Mouse (Mus musculus): Measurements from ENCODE around the gene Tasp1. TPM values are rescaled to one million over a fixed set of nuclear protein-coding genes. Genes with fewer than 3 reads are reported as not detected.

Gene Tasp1
- polyA plus RNA-seq, 1 experiment from 2014 or later, result 20.7 TPM

GRCm38 (mm10) chr2:139860133-139860494 lies 206.5 kb downstream of the Tasp1 start:
- H3K27ac ChIP-seq (replicated peaks), result no peak overlapping the region
- no peak overlapping the region for H3K4me3 ChIP-seq
- no peaks in the 10 kb centered on the region for H3K27me3 ChIP-seq (replicated peaks; ENCODE audit: low read depth, poor library complexity, severe bottlenecking)
- no peak for DNase-seq (ENCODE audit: low spot score)
- H3K4me1 ChIP-seq, result no peaks in the 10 kb centered on the region
- H3K36me3 ChIP-seq (replicated peaks), result no peaks in the 10 kb centered on the region
- WGBS, result 92% methylated on average over 5 of the region's 5 CpGs
- no peaks in the 10 kb centered on the region for H3K9me3 ChIP-seq

GRCm38 (mm10) chr2:139859424-139860132 lies 207.0 kb downstream of the Tasp1 start:
- Histone ChIP-seq H3K36me3 (replicated peaks) (no peaks in the 10 kb centered on the region), H3K27ac (replicated peaks) (no peak overlapping the region), H3K27me3 (replicated peaks; ENCODE audit: low read depth, poor library complexity, severe bottlenecking) (no peaks in the 10 kb centered on the region), H3K9me3 (no peaks in the 10 kb centered on the region), H3K4me3 (no peak overlapping the region), H3K4me1 (no peaks in the 10 kb centered on the region)
- 56% methylated on average over 3 of the region's 3 CpGs for WGBS
- DNase-seq (ENCODE audit: low spot score), result no peak

DNA sequence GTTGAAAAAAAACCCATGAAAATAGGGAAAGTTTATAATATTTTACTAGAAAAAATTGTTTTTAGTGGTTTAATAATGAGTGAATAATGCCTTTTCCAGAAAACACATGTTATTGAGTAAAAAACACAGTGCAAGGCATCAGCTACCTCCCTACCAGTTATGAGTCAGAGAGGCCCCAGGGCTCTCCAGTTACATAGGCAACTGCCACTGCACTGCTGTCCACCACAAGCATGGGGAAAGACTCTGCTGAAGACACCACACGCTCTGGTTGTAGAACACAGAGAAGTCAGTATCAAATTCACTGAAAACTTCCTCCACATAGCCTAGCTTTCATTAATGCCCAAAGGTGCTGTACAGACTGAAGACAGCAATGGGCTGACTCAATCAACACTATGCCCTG lies 217.0 kb downstream of the Tasp1 start:
- H3K36me3 ChIP-seq (replicated peaks), result no peaks in the 10 kb centered on the region
- H3K9me3 ChIP-seq, result no peaks in the 10 kb centered on the region
- DNase-seq (ENCODE audit: low spot score), result no peak
- 87% methylated on average over 1 of the region's 1 CpGs for WGBS
- H3K4me3 ChIP-seq, result no peak overlapping the region
- no peaks in the 10 kb centered on the region for H3K27me3 ChIP-seq (replicated peaks; ENCODE audit: low read depth, poor library complexity, severe bottlenecking)
- H3K4me1 ChIP-seq, result no peaks in the 10 kb centered on the region
- no peak overlapping the region for H3K27ac ChIP-seq (replicated peaks)

DNA sequence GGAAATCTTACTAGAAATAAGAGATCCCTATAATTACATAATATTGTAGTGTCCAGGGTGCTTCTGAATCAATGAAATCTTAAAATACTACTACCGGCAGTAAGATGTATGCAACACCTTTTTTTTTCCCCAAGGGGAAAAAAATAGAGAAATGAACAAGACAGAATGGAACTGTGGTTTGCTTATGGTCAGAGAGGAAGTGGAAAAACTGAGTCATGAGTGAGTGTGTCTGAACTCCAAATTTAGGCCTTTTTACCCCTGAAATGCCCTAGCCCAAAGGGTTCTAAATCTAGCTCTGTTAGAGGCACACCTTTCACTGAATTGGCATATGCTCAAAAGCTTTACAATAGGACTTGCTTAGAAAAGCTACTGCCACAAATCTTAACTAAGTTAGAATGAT lies 225.2 kb downstream of the Tasp1 start:
- WGBS, result 87% methylated on average over 1 of the region's 1 CpGs
- no peak for DNase-seq (ENCODE audit: low spot score)
- Histone ChIP-seq H3K9me3 (no peaks in the 10 kb centered on the region), H3K4me3 (no peak overlapping the region), H3K4me1 (no peaks in the 10 kb centered on the region), H3K36me3 (replicated peaks) (no peaks in the 10 kb centered on the region), H3K27ac (replicated peaks) (no peak overlapping the region), H3K27me3 (replicated peaks; ENCODE audit: low read depth, poor library complexity, severe bottlenecking) (no peaks in the 10 kb centered on the region)

DNA sequence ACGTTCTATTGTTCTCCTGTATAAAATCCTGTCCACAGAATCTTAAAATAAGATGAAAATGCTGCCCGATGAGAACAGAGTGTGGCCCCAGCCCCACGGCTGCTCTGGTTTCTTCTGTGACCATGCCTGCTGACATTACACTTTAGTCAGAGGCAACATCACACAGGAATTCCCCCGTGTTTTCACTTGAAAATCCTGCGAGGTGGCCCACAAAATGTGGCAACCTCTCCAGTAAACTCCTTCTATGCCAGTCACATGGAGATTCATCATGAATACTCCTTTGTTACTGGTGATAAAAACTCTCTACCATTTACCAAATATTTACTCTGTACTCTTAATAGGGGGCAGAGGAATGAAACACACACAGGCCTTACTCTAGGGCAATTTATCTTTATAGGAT lies 225.7 kb downstream of the Tasp1 start:
- Histone ChIP-seq H3K4me1 (no peaks in the 10 kb centered on the region), H3K9me3 (no peaks in the 10 kb centered on the region), H3K4me3 (no peak overlapping the region), H3K27ac (replicated peaks) (no peak overlapping the region), H3K36me3 (replicated peaks) (no peaks in the 10 kb centered on the region), H3K27me3 (replicated peaks; ENCODE audit: low read depth, poor library complexity, severe bottlenecking) (no peaks in the 10 kb centered on the region)
- no peak for DNase-seq (ENCODE audit: low spot score)
- WGBS, result 82% methylated on average over 5 of the region's 5 CpGs

DNA sequence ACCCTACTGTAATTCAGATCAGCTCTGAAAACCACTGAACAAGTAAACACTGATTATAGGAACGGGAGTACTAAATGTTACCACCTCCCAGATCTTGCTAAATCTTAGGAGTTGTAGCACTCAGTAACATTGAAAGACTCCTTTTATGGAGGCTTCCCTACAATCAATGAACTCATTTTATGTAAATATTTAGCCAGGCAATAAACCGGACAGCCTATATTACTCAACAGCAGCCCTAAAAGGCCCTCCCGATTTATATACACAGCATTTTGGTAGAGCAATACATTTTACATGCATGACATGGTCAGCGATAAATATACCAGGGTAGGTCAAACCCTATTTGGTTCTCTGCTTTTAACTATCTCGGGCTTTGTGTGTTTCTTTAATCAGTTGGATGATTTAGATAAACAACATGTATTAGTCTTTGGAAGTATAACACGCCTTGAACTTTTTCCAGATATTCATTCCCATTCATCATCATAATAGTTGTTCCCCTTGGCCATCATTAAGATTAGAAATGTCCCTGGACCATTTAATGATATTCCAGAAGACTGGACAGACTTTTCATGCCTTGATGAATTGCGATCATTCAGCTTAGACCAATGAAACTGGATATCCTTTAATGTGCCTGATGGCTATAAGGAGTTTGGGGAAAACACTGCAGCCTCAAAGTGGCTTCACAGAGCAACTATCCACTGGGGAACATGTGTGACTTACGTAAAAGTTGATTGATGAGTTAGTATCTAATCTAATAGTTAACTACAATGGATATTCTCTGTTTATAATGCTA lies 244.8 kb downstream of the Tasp1 start:
- DNase-seq (ENCODE audit: low spot score), result no peak
- peaks cover 11% of the 10 kb centered on the region for H3K4me1 ChIP-seq
- H3K27me3 ChIP-seq (replicated peaks; ENCODE audit: low read depth, poor library complexity, severe bottlenecking), result no peaks in the 10 kb centered on the region
- 87% methylated on average over 8 of the region's 8 CpGs for WGBS
- no peak overlapping the region for H3K4me3 ChIP-seq
- H3K27ac ChIP-seq (replicated peaks), result no peak overlapping the region
- H3K36me3 ChIP-seq (replicated peaks), result no peaks in the 10 kb centered on the region
- no peaks in the 10 kb centered on the region for H3K9me3 ChIP-seq

GRCm38 (mm10) chr2:139817275-139817674 lies 249.3 kb downstream of the Tasp1 start:
- Histone ChIP-seq H3K27me3 (replicated peaks; ENCODE audit: low read depth, poor library complexity, severe bottlenecking) (no peaks in the 10 kb centered on the region), H3K9me3 (no peaks in the 10 kb centered on the region), H3K4me3 (no peak overlapping the region), H3K27ac (replicated peaks) (no peak overlapping the region), H3K4me1 (peaks cover 11% of the 10 kb centered on the region), H3K36me3 (replicated peaks) (no peaks in the 10 kb centered on the region)
- 75% methylated on average over 3 of the region's 3 CpGs for WGBS
- DNase-seq (ENCODE audit: low spot score), result no peak

DNA sequence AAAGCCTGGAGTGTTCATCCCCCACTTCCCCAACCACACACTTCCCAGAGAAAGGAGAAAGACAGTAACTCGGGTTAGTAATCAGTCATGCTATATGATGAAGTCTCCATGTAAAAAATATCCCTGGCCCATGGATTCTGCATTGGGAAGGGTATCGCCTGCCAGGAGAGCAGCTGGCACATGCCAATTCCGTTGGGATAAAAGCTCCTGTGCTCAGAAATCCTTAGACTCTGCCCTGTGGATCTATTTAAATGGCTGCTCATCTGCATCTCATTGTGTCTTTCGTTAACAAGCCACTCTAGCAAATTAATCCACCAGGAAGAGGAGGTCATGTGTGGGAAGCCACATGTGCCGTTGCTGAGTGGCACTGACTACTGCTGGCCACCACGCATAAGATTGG lies 258.7 kb downstream of the Tasp1 start:
- Histone ChIP-seq H3K9me3 (no peaks in the 10 kb centered on the region), H3K4me1 (no peaks in the 10 kb centered on the region), H3K27ac (replicated peaks) (no peak overlapping the region), H3K27me3 (replicated peaks; ENCODE audit: low read depth, poor library complexity, severe bottlenecking) (no peaks in the 10 kb centered on the region), H3K4me3 (no peak overlapping the region), H3K36me3 (replicated peaks) (no peaks in the 10 kb centered on the region)
- WGBS, result 95% methylated on average over 6 of the region's 6 CpGs
- DNase-seq (ENCODE audit: low spot score), result no peak

GRCm38 (mm10) chr2:139804041-139804440 lies 262.6 kb downstream of the Tasp1 start:
- Histone ChIP-seq H3K27ac (replicated peaks) (no peak overlapping the region), H3K4me3 (no peak overlapping the region), H3K4me1 (no peaks in the 10 kb centered on the region), H3K9me3 (no peaks in the 10 kb centered on the region), H3K36me3 (replicated peaks) (no peaks in the 10 kb centered on the region), H3K27me3 (replicated peaks; ENCODE audit: low read depth, poor library complexity, severe bottlenecking) (no peaks in the 10 kb centered on the region)
- no peak for DNase-seq (ENCODE audit: low spot score)
- WGBS, result 81% methylated on average over 7 of the region's 7 CpGs

DNA sequence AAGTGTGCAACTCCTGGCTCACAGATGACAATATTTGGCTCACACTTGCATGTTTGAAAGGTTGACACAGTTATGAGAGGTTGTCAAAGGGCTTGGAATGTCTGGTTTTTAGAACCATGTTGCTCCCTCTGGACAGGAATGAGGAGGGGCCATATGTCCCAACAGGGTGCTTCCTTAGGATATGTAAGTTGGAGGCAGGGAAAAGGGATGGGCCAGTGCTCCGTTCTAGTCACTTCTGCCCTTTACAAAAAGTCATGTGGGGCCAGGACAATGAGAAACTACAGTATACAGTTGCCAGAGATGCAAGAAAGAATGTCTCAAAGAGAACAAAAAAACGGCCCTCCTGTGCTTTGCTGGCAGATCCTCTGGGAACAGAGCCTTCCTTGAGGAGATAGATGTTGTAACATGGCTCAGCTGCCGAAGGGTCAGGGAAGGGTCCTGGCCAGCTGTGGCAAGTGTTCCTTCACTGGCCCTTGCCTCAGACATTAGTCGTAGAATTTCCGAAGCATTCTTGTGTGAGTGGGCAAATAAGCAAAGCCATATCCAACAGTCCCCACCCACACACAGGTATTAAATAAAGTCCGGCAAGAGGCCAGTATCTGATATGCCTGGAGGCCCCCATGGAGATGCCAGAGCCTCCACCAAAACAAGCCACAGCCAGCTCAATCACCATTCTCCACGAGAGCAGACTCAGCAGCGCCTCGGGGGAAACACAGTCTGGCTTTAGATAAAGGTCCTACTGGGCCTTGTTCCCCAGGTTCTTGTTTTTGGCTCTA lies 274.1 kb downstream of the Tasp1 start:
- 77% methylated on average over 9 of the region's 9 CpGs for WGBS

DNA sequence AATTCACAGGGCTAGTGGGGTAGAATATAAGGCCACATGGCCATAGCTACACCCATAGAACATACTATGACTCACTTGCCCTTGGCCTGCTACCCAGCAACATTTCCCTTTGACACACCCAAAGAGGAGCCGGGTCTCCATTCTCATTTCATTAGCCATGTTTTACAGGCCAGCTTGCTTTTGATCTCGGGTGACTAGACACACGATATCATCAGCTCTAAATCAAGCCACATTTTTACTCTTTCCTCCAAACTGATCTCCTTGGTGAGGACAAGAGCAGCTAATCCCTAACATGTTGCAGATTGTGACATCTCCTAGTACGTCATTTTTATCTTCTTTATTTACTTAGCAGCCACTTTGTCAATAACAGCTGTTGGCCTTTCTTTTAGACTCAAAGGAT lies 277.9 kb downstream of the Tasp1 start:
- H3K27ac ChIP-seq (replicated peaks), result no peak overlapping the region
- H3K27me3 ChIP-seq (replicated peaks; ENCODE audit: low read depth, poor library complexity, severe bottlenecking), result no peaks in the 10 kb centered on the region
- H3K4me3 ChIP-seq, result no peak overlapping the region
- no peaks in the 10 kb centered on the region for H3K36me3 ChIP-seq (replicated peaks)
- H3K9me3 ChIP-seq, result no peaks in the 10 kb centered on the region
- no peak for DNase-seq (ENCODE audit: low spot score)
- WGBS, result 68% methylated on average over 4 of the region's 4 CpGs
- no peaks in the 10 kb centered on the region for H3K4me1 ChIP-seq

More for the DNA sequence above, 274.1 kb downstream of the Tasp1 start:
- Histone ChIP-seq H3K9me3 (no peaks in the 10 kb centered on the region), H3K4me1 (no peaks in the 10 kb centered on the region), H3K27me3 (replicated peaks; ENCODE audit: low read depth, poor library complexity, severe bottlenecking) (no peaks in the 10 kb centered on the region), H3K27ac (replicated peaks) (no peak overlapping the region), H3K4me3 (no peak overlapping the region), H3K36me3 (replicated peaks) (no peaks in the 10 kb centered on the region)
- DNase-seq (ENCODE audit: low spot score), result no peak

GRCm38 (mm10) chr2:139784946-139785345 lies 281.7 kb downstream of the Tasp1 start:
- no peaks in the 10 kb centered on the region for H3K27me3 ChIP-seq (replicated peaks; ENCODE audit: low read depth, poor library complexity, severe bottlenecking)
- 92% methylated on average over 2 of the region's 2 CpGs for whole genome bisulfite sequencing
- H3K9me3 ChIP-seq, result no peaks in the 10 kb centered on the region
- H3K4me3 ChIP-seq, result no peak overlapping the region
- no peaks in the 10 kb centered on the region for H3K4me1 ChIP-seq
- no peak for DNase-seq (ENCODE audit: low spot score)
- no peak overlapping the region for H3K27ac ChIP-seq (replicated peaks)
- no peaks in the 10 kb centered on the region for H3K36me3 ChIP-seq (replicated peaks)
